In the genomic region with DNA sequence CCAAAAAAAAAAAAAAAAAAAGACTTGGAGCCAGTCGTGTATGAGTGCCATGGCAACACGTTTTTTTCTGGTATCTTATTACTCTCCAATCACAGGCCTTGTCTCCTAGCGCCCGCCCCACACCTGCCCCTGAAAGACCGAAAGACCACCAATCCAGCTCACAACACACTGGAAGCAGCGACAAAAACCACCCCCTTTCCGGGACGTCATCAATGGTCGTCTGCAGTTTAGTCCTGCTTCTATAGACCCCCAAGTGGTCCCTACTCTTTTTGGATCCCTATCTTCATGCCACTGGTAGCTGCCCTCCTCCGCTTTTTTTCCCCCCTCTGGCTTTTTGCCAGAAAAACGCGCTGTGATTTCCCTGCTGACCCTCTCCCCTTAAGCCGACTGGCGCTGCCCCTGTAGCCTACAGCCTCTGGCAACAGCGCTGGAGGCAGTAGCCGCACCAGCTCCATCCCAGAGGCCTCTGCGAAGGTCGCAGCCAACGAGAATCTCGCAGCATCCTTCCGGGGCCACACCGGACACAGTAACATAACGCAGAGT, we compare ENCODE assay signal across 8 mouse cellular contexts. TPM values are rescaled to one million over a fixed set of nuclear protein-coding genes. Genes with fewer than 3 reads are reported as not detected.
A peak's percentile ranks its signal among the peaks of the same experiment; 100 is the strongest.
DNase-seq lines count a peak whose midpoint lies in the region; ATAC-seq and TF ChIP-seq lines count a peak whose summit lies in the region.

No protein-coding gene starts in this region.

- no peak for TF ChIP-seq CTCF in midbrain, postnatal 0 days (IDR thresholded peaks at IDR 0.05)

- H3K4me2 ChIP-seq in midbrain, postnatal 0 days (ENCODE audit: low read depth, low read length, poor library complexity, severe bottlenecking), result peak overlapping the region; percentile 41

- H3K9me3 ChIP-seq in midbrain, postnatal 0 days (ENCODE audit: low read length), result no peaks in the 10 kb centered on the region

- H3K9ac ChIP-seq in midbrain, postnatal 0 days (replicated peaks; ENCODE audit: low read length, poor library complexity, severe bottlenecking), result peak overlapping the region; percentile 51; the same call in 1 of the 2 replicates

- no peaks in the 10 kb centered on the region for H3K4me1 ChIP-seq in midbrain, postnatal 0 days (ENCODE audit: insufficient read depth, low read length)

- ATAC-seq in midbrain, postnatal 0 days (ENCODE audit: low FRiP score), result peak; percentile 98

- WGBS in midbrain, postnatal 0 days, result 21% methylated on average over 23 of the region's 23 CpGs

- H3K36me3 ChIP-seq in midbrain, postnatal 0 days (ENCODE audit: insufficient read depth, low read length), result no peaks in the 10 kb centered on the region

- H3K4me3 ChIP-seq in midbrain, postnatal 0 days (ENCODE audit: low read depth, low read length), result peak overlapping the region; percentile 38

- peak; percentile 16 for DNase-seq in ovary, adult 18-20 months (ENCODE audit: low spot score)
- DNase-seq in ovary, postnatal 10 days (ENCODE audit: low spot score), result no peak
- peak; percentile 69 to 81 for DNase-seq in cerebellum, postnatal 25 days
- DNase-seq in frontal cortex, postnatal 14 days (ENCODE audit: low spot score in 2 of 2), result peak; percentile 45 to 83
- DNase-seq in left cerebral cortex, adult 8-10 months (ENCODE audit: low spot score in 2 of 2), result peak; percentile 42 to 77
- peak; percentile 96 for DNase-seq in midbrain, postnatal 0 days (ENCODE audit: low spot score)
- peak; percentile 67 for DNase-seq in yolk sac, embryonic 10.5 days (ENCODE audit: low spot score)
- DNase-seq in spleen, postnatal 14 days (ENCODE audit: low spot score in 2 of 2), result no peak

- H3K27me3 ChIP-seq in midbrain, postnatal 0 days (ENCODE audit: insufficient read depth, low read length), result no peaks in the 10 kb centered on the region

- H3K27ac ChIP-seq in midbrain, postnatal 0 days (ENCODE audit: low read depth, low read length), result peak overlapping the region; percentile 83

RNA-seq across cellular contexts. Expression of gene Bex4, which starts 23.3 kb away (rescaled TPM):
- total RNA-seq in left cerebral cortex, adult 8-10 months (2022), result 10 to 100 TPM; 21.2 to 23.0 (median 21.5) TPM
- 66.6 and 75.0 TPM in 2 replicates for total RNA-seq in midbrain, postnatal 0 days (2014; rRNA removed)
- 189 and 207 TPM in 2 replicates for polyA plus RNA-seq in midbrain, postnatal 0 days (2015; fragmentation: Nextera tagmentation; extraction: Ambion mirVana)

RNA-seq across cellular contexts. Expression of gene Nxf3, which starts 30.4 kb away (rescaled TPM):
- not detected for total RNA-seq in left cerebral cortex, adult 8-10 months (2022)
- 0.14 and 0.71 TPM in 2 replicates for total RNA-seq in midbrain, postnatal 0 days (2014; rRNA removed)
- 0.05 and 0.10 TPM in 2 replicates for polyA plus RNA-seq in midbrain, postnatal 0 days (2015; fragmentation: Nextera tagmentation; extraction: Ambion mirVana)

RNA-seq across cellular contexts. Expression of gene Bex2, which starts 47.5 kb away (rescaled TPM):
- 100 to 1,000 TPM; 309 to 363 (median 335) TPM for total RNA-seq in left cerebral cortex, adult 8-10 months (2022)
- total RNA-seq in midbrain, postnatal 0 days (2014; rRNA removed), result 294 and 349 TPM in 2 replicates
- 1,179 and 1,237 TPM in 2 replicates for polyA plus RNA-seq in midbrain, postnatal 0 days (2015; fragmentation: Nextera tagmentation; extraction: Ambion mirVana)

RNA-seq across cellular contexts. Expression of gene Tceal8, which starts 56.7 kb away (rescaled TPM):
- total RNA-seq in left cerebral cortex, adult 8-10 months (2022), result 10 to 100 TPM; 32.4 to 42.8 (median 35.4) TPM
- 84.0 and 99.7 TPM in 2 replicates for total RNA-seq in midbrain, postnatal 0 days (2014; rRNA removed)
- polyA plus RNA-seq in midbrain, postnatal 0 days (2015; fragmentation: Nextera tagmentation; extraction: Ambion mirVana), result 133 and 135 TPM in 2 replicates

Comparison
In these comparisons a context has a peak if more than half of its experiments do, and no peak if none do; other contexts are left out.
1. DNase-seq: peak in ovary, adult 18-20 months (single experiment), cerebellum, postnatal 25 days (2 of 2), frontal cortex, postnatal 14 days (2 of 2), left cerebral cortex, adult 8-10 months (2 of 2), midbrain, postnatal 0 days (single experiment) and yolk sac, embryonic 10.5 days (single experiment); none in ovary, postnatal 10 days (single experiment) and spleen, postnatal 14 days (0 of 2).